Mouse (Mus musculus): ENCODE measurements around the gene Eif5. TPM values are rescaled to one million over a fixed set of nuclear protein-coding genes. Genes with fewer than 3 reads are reported as not detected.

Eif5 gene
- polyA plus RNA-seq, 1 experiment from 2014 or later: 518 TPM

- Histone ChIP-seq H3K9ac (replicated peaks; ENCODE audit: low read depth, low read length) (no peak overlapping the region), H3K9me3 (ENCODE audit: control insufficient read depth, low read length) (no peaks in the 10 kb centered on the region), H3K27ac (ENCODE audit: low read depth, low read length) (no peak overlapping the region), H3K27me3 (ENCODE audit: control insufficient read depth, insufficient read depth, low read length) (no peaks in the 10 kb centered on the region), H3K4me2 (ENCODE audit: low read depth, low read length) (no peak overlapping the region), H3K36me3 (ENCODE audit: control insufficient read depth, insufficient read depth, low read length) (no peaks in the 10 kb centered on the region), H3K4me3 (ENCODE audit: low read depth, low read length) (no peak overlapping the region), H3K4me1 (ENCODE audit: control insufficient read depth, insufficient read depth, low read length) (peaks cover 2% of the 10 kb centered on the region; the same call in 1 of the 2 replicates)
- no peak for ATAC-seq (ENCODE audit: low read depth)
- 79% methylated on average over 5 of the region's 5 CpGs for WGBS
Measured at GRCm38 (mm10) chr12:111565363-111565762, 27.5 kb downstream of the Eif5 start.

DNA sequence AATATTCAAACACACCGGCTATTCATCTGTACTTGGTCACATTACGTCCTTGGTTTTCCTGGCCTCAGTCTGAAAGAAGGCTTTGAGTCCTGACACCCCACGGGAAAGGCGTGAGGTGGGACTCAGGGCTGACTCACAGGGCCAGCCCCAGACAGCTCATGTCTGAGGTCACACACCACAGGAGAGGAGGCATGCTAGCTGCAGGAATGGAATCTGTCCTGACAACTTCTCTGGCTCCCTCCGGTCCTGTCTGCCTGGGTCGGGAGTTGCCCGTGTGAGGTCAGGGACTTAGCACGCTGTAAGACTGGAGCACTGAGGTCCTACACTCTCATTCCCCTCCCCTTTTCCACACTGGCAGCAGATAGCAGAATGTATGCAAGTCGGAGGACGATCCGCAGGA, 31.0 kb downstream of the Eif5 start:
- WGBS: 72% methylated on average over 11 of the region's 11 CpGs
- ATAC-seq (ENCODE audit: low read depth): no peak
- H3K4me1 ChIP-seq (ENCODE audit: control insufficient read depth, insufficient read depth, low read length): peaks cover 13% of the 10 kb centered on the region
- H3K27me3 ChIP-seq (ENCODE audit: control insufficient read depth, insufficient read depth, low read length): no peaks in the 10 kb centered on the region
- no peak overlapping the region for H3K9ac ChIP-seq (replicated peaks; ENCODE audit: low read depth, low read length)
- no peak overlapping the region for H3K4me3 ChIP-seq (ENCODE audit: low read depth, low read length)
- H3K4me2 ChIP-seq (ENCODE audit: low read depth, low read length): no peak overlapping the region
- no peak overlapping the region for H3K27ac ChIP-seq (ENCODE audit: low read depth, low read length)
- H3K36me3 ChIP-seq (ENCODE audit: control insufficient read depth, insufficient read depth, low read length): no peaks in the 10 kb centered on the region
- no peaks in the 10 kb centered on the region for H3K9me3 ChIP-seq (ENCODE audit: control insufficient read depth, low read length)

- Histone ChIP-seq H3K4me3 (ENCODE audit: low read depth, low read length) (no peak overlapping the region), H3K4me1 (ENCODE audit: control insufficient read depth, insufficient read depth, low read length) (peaks cover 24% of the 10 kb centered on the region), H3K4me2 (ENCODE audit: low read depth, low read length) (peak overlapping the region; percentile 83; the same call in 1 of the 2 replicates), H3K9me3 (ENCODE audit: control insufficient read depth, low read length) (no peaks in the 10 kb centered on the region), H3K36me3 (ENCODE audit: control insufficient read depth, insufficient read depth, low read length) (no peaks in the 10 kb centered on the region), H3K27ac (ENCODE audit: low read depth, low read length) (no peak overlapping the region), H3K27me3 (ENCODE audit: control insufficient read depth, insufficient read depth, low read length) (no peaks in the 10 kb centered on the region), H3K9ac (replicated peaks; ENCODE audit: low read depth, low read length) (no peak overlapping the region)
- WGBS: 87% methylated on average over 7 of the region's 7 CpGs
- no peak for ATAC-seq (ENCODE audit: low read depth)
Measured at GRCm38 (mm10) chr12:111572406-111572805, 34.6 kb downstream of the Eif5 start.

GRCm38 (mm10) chr12:111573315-111573714, 35.5 kb downstream of the Eif5 start:
- Histone ChIP-seq H3K27me3 (ENCODE audit: control insufficient read depth, insufficient read depth, low read length) (no peaks in the 10 kb centered on the region), H3K36me3 (ENCODE audit: control insufficient read depth, insufficient read depth, low read length) (no peaks in the 10 kb centered on the region), H3K4me1 (ENCODE audit: control insufficient read depth, insufficient read depth, low read length) (peaks cover 24% of the 10 kb centered on the region), H3K9me3 (ENCODE audit: control insufficient read depth, low read length) (no peaks in the 10 kb centered on the region), H3K27ac (ENCODE audit: low read depth, low read length) (peak overlapping the region; percentile 78), H3K4me3 (ENCODE audit: low read depth, low read length) (peak overlapping the region; percentile 87), H3K9ac (replicated peaks; ENCODE audit: low read depth, low read length) (peak overlapping the region; percentile 46), H3K4me2 (ENCODE audit: low read depth, low read length) (peak overlapping the region; percentile 83)
- 37% methylated on average over 6 of the region's 6 CpGs for WGBS
- no peak for ATAC-seq (ENCODE audit: low read depth)

GRCm38 (mm10) chr12:111574074-111574886, 36.5 kb downstream of the Eif5 start, which contains the start of gene Mark3:
Gene Mark3, plus strand, starts transcription at chr12:111574523.
- no peaks in the 10 kb centered on the region for H3K9me3 ChIP-seq (ENCODE audit: control insufficient read depth, low read length)
- H3K27me3 ChIP-seq (ENCODE audit: control insufficient read depth, insufficient read depth, low read length): no peaks in the 10 kb centered on the region
- peak within 1 kb of the TSS; percentile 87 for H3K4me3 ChIP-seq (ENCODE audit: low read depth, low read length)
- peak; percentile 97 for ATAC-seq (ENCODE audit: low read depth)
- no peaks in the 10 kb centered on the region for H3K36me3 ChIP-seq (ENCODE audit: control insufficient read depth, insufficient read depth, low read length)
- under 1% methylated on average over 58 of the region's 75 CpGs for WGBS
- peaks cover 24% of the 10 kb centered on the region for H3K4me1 ChIP-seq (ENCODE audit: control insufficient read depth, insufficient read depth, low read length)
- peak within 1 kb of the TSS; percentile 96 for H3K9ac ChIP-seq (replicated peaks; ENCODE audit: low read depth, low read length)
- peak within 1 kb of the TSS; percentile 98 for H3K4me2 ChIP-seq (ENCODE audit: low read depth, low read length)
- H3K27ac ChIP-seq (ENCODE audit: low read depth, low read length): peak within 1 kb of the TSS; percentile 93

DNA sequence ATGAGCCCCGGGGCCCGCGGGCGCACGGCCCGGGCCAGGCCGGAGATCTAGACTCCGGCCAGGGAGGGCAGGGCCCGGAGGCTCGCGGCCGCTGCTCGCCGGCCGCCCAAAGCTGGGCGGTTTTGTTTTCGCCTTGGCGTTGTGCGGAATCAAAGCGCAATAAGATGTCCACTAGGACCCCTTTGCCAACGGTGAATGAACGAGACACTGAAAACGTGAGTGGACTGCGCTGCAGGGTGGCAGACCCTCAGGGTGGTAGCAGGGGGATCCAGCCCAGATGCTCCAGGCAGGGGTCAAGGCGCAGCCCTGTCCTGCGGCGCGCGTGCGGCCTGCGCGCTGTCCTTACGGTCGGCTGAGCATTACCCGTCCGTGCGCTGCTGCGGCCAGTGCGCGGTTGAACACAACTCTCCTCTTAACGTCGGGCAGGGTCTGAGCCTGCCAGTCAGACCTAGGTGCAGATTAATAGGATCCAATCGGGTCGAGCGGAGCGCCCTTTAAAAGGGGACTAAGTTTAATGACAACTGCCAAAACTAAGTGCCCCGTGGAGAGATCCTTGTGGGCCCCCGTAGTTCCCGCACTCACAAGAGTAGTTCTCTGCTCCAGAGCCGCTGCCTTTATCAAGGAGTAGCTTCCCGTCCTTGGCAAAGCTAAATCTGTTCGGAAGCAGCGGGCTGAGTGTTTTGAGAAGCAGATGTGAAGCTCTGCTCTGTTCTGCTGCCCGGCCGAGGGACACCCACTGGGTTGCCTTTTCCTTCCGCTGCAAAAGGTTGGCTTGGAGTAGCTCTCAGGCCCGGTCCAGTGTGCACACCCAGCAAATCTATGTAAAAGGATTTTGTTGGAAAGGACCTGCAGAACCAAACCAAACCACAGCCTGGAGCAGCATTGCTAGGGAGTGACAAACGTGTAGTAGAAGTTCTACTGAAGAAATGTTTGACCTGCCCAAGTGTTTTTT, 37.3 kb downstream of the Eif5 start:
- Histone ChIP-seq H3K4me3 (ENCODE audit: low read depth, low read length) (peak overlapping the region; percentile 87), H3K9ac (replicated peaks; ENCODE audit: low read depth, low read length) (peak overlapping the region; percentile 96), H3K9me3 (ENCODE audit: control insufficient read depth, low read length) (no peaks in the 10 kb centered on the region), H3K4me2 (ENCODE audit: low read depth, low read length) (peak overlapping the region; percentile 98), H3K27ac (ENCODE audit: low read depth, low read length) (peak overlapping the region; percentile 93), H3K4me1 (ENCODE audit: control insufficient read depth, insufficient read depth, low read length) (peaks cover 24% of the 10 kb centered on the region), H3K36me3 (ENCODE audit: control insufficient read depth, insufficient read depth, low read length) (no peaks in the 10 kb centered on the region), H3K27me3 (ENCODE audit: control insufficient read depth, insufficient read depth, low read length) (no peaks in the 10 kb centered on the region)
- ATAC-seq (ENCODE audit: low read depth): peak; percentile 39
- under 1% methylated on average over 56 of the region's 58 CpGs for WGBS

- no peak for ATAC-seq (ENCODE audit: low read depth)
- Histone ChIP-seq H3K27ac (ENCODE audit: low read depth, low read length) (no peak overlapping the region), H3K9me3 (ENCODE audit: control insufficient read depth, low read length) (no peaks in the 10 kb centered on the region), H3K9ac (replicated peaks; ENCODE audit: low read depth, low read length) (no peak overlapping the region), H3K4me2 (ENCODE audit: low read depth, low read length) (no peak overlapping the region), H3K4me1 (ENCODE audit: control insufficient read depth, insufficient read depth, low read length) (no peaks in the 10 kb centered on the region), H3K4me3 (ENCODE audit: low read depth, low read length) (no peak overlapping the region), H3K27me3 (ENCODE audit: control insufficient read depth, insufficient read depth, low read length) (no peaks in the 10 kb centered on the region), H3K36me3 (ENCODE audit: control insufficient read depth, insufficient read depth, low read length) (no peaks in the 10 kb centered on the region)
- 96% methylated on average over 1 of the region's 1 CpGs for WGBS
Measured at GRCm38 (mm10) chr12:111583058-111583457, 45.2 kb downstream of the Eif5 start.

DNA sequence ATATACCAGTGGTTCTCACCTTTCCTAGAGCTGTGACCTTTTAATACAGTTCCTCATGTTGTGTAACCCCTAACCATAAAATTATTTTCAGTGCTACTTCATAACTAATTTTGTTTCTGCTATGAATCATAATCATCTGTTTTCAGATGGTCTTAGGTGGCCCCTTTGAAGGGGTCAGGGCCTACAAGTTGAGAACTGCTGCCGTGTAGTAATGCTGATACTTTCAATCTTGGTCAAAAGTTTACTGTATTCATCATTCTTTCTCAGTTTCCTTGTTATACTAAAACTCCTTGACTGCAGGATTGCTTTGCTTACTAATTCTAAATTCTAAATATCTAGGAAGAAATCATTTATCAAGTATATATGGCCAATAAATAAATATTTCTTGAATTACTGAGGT, 46.6 kb downstream of the Eif5 start:
- Histone ChIP-seq H3K36me3 (ENCODE audit: control insufficient read depth, insufficient read depth, low read length) (no peaks in the 10 kb centered on the region), H3K4me3 (ENCODE audit: low read depth, low read length) (no peak overlapping the region), H3K27me3 (ENCODE audit: control insufficient read depth, insufficient read depth, low read length) (no peaks in the 10 kb centered on the region), H3K27ac (ENCODE audit: low read depth, low read length) (no peak overlapping the region), H3K9ac (replicated peaks; ENCODE audit: low read depth, low read length) (no peak overlapping the region), H3K4me1 (ENCODE audit: control insufficient read depth, insufficient read depth, low read length) (no peaks in the 10 kb centered on the region), H3K9me3 (ENCODE audit: control insufficient read depth, low read length) (no peaks in the 10 kb centered on the region), H3K4me2 (ENCODE audit: low read depth, low read length) (no peak overlapping the region)
- WGBS: 98% methylated on average over 1 of the region's 1 CpGs
- no peak for ATAC-seq (ENCODE audit: low read depth)

Data from neural tube, embryonic 14.5 days (tissue).